Mouse (Mus musculus) olfactory bulb, adult 2 months (tissue): Measurements from ENCODE around the gene Rora. TPM values are rescaled to one million over a fixed set of nuclear protein-coding genes. Genes with fewer than 3 reads are reported as not detected.

Experiments used
- H3K27ac ChIP-seq: fragments of 200-500 bp; 2 replicates; pipeline ENCODE4 v1.5.1; 2012; ENCODE audit warnings: low read depth, low read length; ENCODE audit not compliant: insufficient read depth
- H3K4me1 ChIP-seq: fragments of 200-500 bp; 2 replicates; pipeline ENCODE4 v1.6.1; 2012; ENCODE audit warnings: low read length; ENCODE audit not compliant: control insufficient read depth, insufficient read depth
- H3K4me3 ChIP-seq: fragments of 200-500 bp; 2 replicates; pipeline ENCODE4 v1.5.1; 2012; ENCODE audit warnings: mild to moderate bottlenecking, low read depth, low read length, moderate library complexity; ENCODE audit not compliant: insufficient read depth
- CTCF ChIP-seq: fragments of 200-500 bp; IDR thresholded peaks from 2 replicates; pipeline ENCODE4 v1.5.1; 2012; ENCODE audit warnings: low read depth, mild to moderate bottlenecking, low read length, moderate library complexity; ENCODE audit not compliant: insufficient read depth
- POLR2A ChIP-seq: fragments of 200-500 bp; IDR thresholded peaks from 2 replicates; pipeline ENCODE4 v1.6.1; 2012; ENCODE audit warnings: mild to moderate bottlenecking, low read depth, low read length, moderate library complexity; ENCODE audit not compliant: insufficient read depth
- WGBS: fragments of 180-500 bp; shearing (Covaris S2); methylation state at CpG from one replicate; pipeline ENCODE4 v1.1.7; 2018; 5-methylcytosine and 5-hydroxymethylcytosine counted together
- polyA plus RNA-seq: library from polyadenylated mRNA; stranded (reverse); fragments of >200 nt; gene quantifications from 2 replicates; pipeline ENCODE4 v1.2.4, GENCODE M21; 2012; ENCODE audit warnings: low replicate concordance; ENCODE audit not compliant: missing spikeins, insufficient read depth, insufficient read length

Rora gene
- polyA plus RNA-seq, 1 experiment: not detected

DNA sequence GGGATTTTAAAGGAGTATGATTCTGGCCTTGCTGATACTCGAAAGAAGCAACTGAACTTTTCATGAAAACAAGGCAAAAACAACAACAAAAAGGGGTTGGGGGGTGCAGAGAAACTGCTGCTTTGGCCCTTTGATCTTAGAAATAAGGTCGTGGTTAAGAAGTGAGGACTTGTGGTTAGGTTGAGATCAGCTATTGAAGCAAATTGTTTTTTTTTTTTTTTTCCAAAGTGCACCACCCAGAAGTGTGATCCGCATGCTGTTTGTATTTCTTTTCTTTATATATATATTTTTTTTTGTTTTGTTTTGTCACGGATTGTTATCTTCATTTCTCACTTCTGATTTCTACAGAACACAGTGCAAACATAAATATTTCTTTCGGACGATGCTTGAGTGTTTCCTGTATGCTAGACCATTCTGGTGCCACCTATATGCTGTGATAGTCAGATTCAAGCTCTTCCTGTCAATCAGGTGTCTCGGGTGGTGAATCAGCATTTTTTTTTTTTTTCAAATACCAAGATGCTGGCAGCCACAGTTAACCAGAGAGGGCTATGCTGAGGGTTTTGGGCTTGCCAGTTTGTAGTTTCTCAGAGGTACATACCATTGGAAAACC, 644.3 kb downstream of the Rora start:
- no peak for TF ChIP-seq CTCF
- TF ChIP-seq POLR2A: no peak
- Histone ChIP-seq H3K4me3 (no peak overlapping the region), H3K4me1 (peaks cover 9% of the 10 kb centered on the region), H3K27ac (no peak overlapping the region)
- 86% methylated on average over 7 of the region's 7 CpGs for WGBS

DNA sequence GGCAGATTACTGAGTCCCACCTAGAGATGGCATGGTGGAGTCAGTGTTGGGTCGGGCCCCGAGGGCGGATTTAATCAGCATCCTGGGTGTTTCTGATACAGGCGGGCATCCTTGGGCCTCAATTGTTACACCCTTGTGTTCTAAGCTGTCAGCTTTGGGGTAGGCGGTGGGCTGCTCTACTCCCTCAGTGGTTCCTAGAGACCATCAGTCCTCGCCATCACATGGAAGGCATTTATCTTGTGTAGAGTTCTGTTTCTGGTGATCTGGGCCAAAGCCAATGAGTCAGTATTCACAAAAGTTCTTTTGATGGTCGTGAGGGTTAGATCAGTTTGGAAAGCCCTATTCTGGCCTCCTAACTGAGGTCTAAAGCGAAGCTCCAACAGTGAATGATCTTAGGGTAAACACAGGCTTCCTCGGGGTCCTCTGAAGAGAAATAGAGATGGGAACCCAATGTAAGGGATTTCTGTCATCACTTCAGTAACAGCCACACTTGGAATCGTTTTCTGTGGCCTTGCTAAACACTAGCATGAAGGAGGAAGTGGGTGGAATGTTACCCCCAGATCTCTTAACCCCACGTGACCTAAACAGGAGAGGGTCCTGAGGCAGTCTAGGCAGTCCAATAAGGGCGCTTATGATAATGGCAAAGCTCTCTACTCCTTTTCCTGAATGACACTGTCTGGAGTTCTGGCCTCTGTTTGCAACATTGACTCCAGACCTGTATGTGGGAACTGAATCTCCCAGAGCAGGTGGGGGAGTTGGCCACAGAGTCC, 645.2 kb downstream of the Rora start:
- TF ChIP-seq CTCF: no peak
- TF ChIP-seq POLR2A: no peak
- H3K4me1 ChIP-seq: peaks cover 11% of the 10 kb centered on the region
- no peak overlapping the region for H3K27ac ChIP-seq
- WGBS: 85% methylated on average over 12 of the region's 12 CpGs
- no peak overlapping the region for H3K4me3 ChIP-seq

DNA sequence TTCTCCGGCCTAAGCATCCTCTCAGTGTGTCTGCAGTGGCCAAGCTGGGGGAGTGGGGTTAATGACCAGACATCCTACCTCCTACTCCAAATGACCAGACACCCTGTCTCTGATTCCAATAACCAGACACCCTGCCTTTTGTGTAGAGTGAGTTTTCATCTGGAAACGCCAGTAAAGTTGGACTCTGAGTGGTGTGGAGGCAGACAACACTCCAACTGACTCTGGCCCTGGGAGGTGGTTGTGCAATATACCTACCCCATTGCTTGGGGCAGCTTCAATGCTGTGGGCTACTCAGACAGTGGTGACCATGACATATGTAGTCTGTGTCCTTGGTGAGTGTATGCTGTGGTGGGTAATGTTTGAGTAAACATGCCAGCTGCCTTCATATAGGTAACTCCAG, 645.9 kb downstream of the Rora start:
- Histone ChIP-seq H3K4me1 (peaks cover 15% of the 10 kb centered on the region), H3K4me3 (no peak overlapping the region), H3K27ac (no peak overlapping the region)
- TF ChIP-seq POLR2A (no peak), CTCF (no peak)
- WGBS: 94% methylated on average over 2 of the region's 2 CpGs

DNA sequence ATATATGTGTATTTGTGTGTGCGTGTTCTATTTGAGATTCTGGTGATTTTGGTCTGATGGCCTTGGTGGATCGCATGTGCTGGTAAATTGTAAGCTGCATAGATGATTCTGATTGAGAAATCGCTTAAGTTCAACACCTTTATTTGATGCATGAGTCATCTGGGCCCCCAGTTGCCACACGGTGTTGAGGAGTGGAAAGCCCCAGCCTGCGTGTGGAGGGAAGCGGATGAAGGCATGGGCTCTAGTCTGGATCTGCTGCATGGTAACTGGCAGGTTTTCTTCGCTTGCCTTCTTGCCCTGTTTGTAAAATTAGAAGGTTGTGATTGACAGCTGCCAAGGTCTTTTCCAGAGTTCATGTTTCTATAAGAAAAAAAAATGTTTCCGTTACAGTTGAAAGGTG, 646.7 kb downstream of the Rora start:
- peaks cover 15% of the 10 kb centered on the region for H3K4me1 ChIP-seq
- 92% methylated on average over 8 of the region's 8 CpGs for WGBS
- TF ChIP-seq POLR2A: no peak
- TF ChIP-seq CTCF: no peak
- H3K27ac ChIP-seq: no peak overlapping the region
- no peak overlapping the region for H3K4me3 ChIP-seq

DNA sequence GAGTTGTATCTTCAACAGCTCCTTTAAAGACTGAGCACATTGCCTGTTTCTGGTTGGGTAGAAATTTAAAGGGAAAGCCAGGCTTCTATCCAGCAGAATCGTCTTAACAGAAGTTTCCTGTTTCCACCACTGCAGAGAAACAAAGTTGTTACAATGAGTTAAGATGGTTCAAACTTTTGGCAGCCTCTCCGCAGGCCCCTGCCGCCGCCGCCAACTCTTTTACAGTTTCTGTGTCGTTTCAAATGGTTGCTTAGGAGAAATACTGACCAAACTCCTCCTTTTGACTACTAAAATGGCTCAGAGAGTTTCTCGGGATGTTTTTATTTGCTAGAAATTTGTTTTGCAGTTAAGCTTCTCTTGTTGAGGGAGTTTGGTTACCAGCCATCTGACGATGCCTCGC, 647.9 kb downstream of the Rora start:
- TF ChIP-seq POLR2A (no peak), CTCF (no peak)
- Histone ChIP-seq H3K4me1 (peaks cover 15% of the 10 kb centered on the region), H3K27ac (no peak overlapping the region), H3K4me3 (no peak overlapping the region)
- WGBS: 23% methylated on average over 9 of the region's 9 CpGs

DNA sequence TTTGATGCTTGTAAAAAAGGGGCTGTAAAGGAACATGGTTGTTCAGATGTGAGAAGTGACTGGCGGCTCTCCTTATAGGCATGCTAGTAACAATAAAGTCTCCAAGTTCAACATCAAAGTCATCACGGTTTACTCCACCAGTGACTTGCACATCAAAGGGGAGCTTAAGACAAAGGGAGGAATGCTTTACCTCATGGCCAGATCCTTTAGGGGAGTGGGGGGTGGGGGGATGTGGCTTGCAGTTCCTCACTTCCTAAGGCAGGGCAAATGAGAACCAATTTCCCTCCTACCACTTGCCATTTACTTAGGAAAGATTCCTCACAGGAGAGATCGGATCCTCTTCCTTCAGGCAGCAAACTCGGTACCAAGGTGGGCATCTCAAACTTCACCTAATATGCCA, 648.4 kb downstream of the Rora start:
- Histone ChIP-seq H3K4me1 (peaks cover 15% of the 10 kb centered on the region), H3K4me3 (no peak overlapping the region), H3K27ac (no peak overlapping the region)
- 31% methylated on average over 4 of the region's 4 CpGs for WGBS
- TF ChIP-seq POLR2A (no peak), CTCF (no peak)

DNA sequence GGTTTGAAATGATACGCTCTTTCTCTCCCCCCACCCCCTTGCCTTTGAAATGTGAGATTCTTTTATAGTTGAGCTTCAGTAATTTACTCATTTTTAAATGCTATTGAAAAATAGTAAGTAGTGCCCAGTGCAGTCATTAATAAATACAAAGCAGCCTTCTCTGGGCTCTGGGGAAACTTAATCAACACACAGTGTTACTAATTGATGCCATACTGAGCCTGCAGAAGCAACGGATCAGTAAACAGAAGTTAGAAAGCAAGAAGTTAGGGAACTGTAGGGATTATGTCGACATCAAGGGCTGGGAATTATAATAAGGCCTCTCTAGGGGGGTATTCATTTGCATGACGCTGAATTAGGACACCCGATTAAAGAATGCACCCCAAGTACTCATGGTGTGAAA, 649.3 kb downstream of the Rora start:
- TF ChIP-seq CTCF (no peak), POLR2A (no peak)
- H3K4me3 ChIP-seq: no peak overlapping the region
- H3K4me1 ChIP-seq: peaks cover 16% of the 10 kb centered on the region
- 40% methylated on average over 5 of the region's 5 CpGs for WGBS
- no peak overlapping the region for H3K27ac ChIP-seq

DNA sequence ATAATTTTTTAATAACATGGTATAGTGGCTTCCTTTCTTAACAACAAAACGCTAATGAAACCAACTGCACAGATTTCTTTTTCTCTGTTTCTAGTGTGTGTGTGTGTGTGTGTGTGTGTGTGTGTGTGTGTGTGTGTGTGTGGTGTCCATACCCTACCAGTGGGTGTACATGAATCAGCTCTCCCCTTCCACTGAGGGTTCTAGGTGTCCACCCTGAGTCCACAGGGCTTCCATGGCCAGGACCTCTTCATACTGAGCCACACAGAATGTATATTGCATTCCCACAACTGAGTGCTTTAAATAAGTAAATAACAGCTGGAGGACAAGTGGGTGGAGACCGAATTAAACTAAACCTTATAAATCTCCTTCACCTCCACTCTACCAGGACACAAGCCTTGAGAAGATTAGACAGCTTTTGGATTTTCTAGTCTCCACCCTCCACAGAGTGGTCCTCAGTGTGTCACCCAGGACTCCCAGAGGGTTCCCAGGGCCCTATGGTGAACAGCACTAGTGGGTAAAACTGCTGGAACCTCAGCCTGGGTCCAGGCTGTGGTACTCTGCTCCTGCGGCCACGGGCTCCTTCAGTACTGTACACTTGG, 649.9 kb downstream of the Rora start:
- Histone ChIP-seq H3K4me3 (no peak overlapping the region), H3K4me1 (peaks cover 17% of the 10 kb centered on the region), H3K27ac (no peak overlapping the region)
- WGBS: 84% methylated on average over 4 of the region's 4 CpGs
- no peak for TF ChIP-seq CTCF
- TF ChIP-seq POLR2A: no peak

DNA sequence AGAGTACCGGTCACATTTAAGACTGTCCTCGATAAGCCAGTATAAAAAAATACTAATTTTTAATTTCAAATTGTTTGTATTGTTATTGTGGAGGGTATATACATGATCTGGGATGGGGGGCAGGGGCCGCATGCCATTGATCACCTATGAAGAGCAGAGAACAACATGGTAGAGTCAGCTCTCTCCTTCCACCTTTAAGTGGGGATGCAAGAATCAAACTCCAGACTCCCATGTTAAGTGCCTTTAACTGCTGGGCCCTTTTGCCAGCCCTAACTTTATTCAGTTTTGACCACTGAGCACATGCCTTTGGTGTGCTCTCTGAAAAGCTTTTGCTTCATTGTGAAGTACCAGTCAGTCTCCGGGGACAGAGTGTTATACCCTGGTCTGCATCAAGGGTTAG, 650.4 kb downstream of the Rora start:
- TF ChIP-seq CTCF (no peak), POLR2A (no peak)
- H3K4me1 ChIP-seq: peaks cover 17% of the 10 kb centered on the region
- WGBS: 96% methylated on average over 4 of the region's 4 CpGs
- H3K4me3 ChIP-seq: no peak overlapping the region
- H3K27ac ChIP-seq: no peak overlapping the region

DNA sequence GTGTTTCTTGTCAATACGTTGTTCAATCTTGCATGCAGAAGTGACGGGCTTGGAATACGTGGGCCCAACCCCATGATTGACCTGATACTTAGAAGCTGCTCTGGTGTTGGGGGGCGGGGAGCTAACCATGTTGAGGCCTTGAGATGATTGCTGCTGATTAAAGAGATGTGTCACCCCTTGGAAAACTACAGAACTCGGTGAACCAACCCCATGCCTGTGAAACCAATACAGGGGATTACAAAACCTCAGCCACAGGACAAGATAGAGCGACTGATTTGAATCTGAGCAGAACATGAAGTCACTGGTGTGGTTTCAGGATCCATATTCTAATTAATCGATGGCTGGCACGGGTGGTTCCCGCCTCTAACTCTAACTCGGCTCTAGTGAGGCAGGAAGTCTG, 650.9 kb downstream of the Rora start:
- Histone ChIP-seq H3K4me1 (peaks cover 17% of the 10 kb centered on the region), H3K4me3 (no peak overlapping the region), H3K27ac (no peak overlapping the region)
- whole genome bisulfite sequencing: 78% methylated on average over 10 of the region's 10 CpGs
- TF ChIP-seq CTCF (no peak), POLR2A (no peak)
